Mouse (Mus musculus): ENCODE measurements around the gene Ahdc1. TPM values are rescaled to one million over a fixed set of nuclear protein-coding genes. Genes with fewer than 3 reads are reported as not detected.
A peak's percentile ranks its signal among the peaks of the same experiment; 100 is the strongest.

The Ahdc1 gene
- polyA plus RNA-seq, 1 experiment from 2014 or later: 2.8 TPM

DNA sequence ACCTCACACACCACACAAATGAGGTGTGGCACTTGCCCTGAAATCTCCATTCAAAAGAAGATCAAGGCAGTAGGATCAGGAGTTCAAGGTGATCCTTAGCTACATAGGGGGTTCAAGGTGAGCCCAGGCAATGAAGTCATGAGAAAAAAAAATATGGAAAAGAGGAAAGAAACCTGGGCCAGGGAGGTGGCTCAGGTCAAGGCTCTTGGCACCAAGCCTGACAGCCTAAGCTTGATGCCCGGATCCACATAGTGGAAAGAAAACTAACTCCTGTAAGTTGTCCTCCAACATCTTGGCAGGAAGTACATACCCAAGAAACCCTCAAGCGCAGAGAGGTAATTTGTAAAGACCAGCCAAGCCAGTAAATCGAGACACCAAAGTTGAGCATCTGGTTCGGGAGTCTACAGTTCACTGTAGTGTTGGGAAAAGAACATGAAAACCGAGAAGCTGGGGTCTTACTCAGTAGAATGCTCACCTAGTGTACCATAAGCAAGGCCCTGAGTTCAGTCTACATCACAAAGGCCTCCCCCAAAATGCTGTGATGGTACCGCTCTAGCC, 71.2 kb downstream of the Ahdc1 start:
- DNase-seq (ENCODE audit: low spot score): no peak
- Histone ChIP-seq H3K27ac (replicated peaks) (peak overlapping the region; percentile 25), H3K36me3 (ENCODE audit: control insufficient read depth, insufficient read depth, low read length) (peaks cover 5% of the 10 kb centered on the region; the same call in 1 of the 2 replicates), H3K4me3 (ENCODE audit: low read depth, low read length) (no peak overlapping the region), H3K9me3 (ENCODE audit: control insufficient read depth, low read length) (no peaks in the 10 kb centered on the region), H3K4me1 (replicated peaks; ENCODE audit: control insufficient read depth, insufficient read depth) (peaks cover 18% of the 10 kb centered on the region), H3K27me3 (ENCODE audit: control insufficient read depth, insufficient read depth, low read length) (no peaks in the 10 kb centered on the region), H3K9ac (ENCODE audit: low read length) (no peak overlapping the region), H3K4me2 (replicated peaks; ENCODE audit: low read depth) (no peak overlapping the region)
- 63% methylated on average over 6 of the region's 6 CpGs for WGBS
- no peak for ATAC-seq (ENCODE audit: low FRiP score, low TSS enrichment)
- TF ChIP-seq CTCF (IDR thresholded peaks at IDR 0.05; ENCODE audit: low read depth) (no peak), EP300 (optimal IDR thresholded peaks at IDR 0.05) (peak; percentile 56)

DNA sequence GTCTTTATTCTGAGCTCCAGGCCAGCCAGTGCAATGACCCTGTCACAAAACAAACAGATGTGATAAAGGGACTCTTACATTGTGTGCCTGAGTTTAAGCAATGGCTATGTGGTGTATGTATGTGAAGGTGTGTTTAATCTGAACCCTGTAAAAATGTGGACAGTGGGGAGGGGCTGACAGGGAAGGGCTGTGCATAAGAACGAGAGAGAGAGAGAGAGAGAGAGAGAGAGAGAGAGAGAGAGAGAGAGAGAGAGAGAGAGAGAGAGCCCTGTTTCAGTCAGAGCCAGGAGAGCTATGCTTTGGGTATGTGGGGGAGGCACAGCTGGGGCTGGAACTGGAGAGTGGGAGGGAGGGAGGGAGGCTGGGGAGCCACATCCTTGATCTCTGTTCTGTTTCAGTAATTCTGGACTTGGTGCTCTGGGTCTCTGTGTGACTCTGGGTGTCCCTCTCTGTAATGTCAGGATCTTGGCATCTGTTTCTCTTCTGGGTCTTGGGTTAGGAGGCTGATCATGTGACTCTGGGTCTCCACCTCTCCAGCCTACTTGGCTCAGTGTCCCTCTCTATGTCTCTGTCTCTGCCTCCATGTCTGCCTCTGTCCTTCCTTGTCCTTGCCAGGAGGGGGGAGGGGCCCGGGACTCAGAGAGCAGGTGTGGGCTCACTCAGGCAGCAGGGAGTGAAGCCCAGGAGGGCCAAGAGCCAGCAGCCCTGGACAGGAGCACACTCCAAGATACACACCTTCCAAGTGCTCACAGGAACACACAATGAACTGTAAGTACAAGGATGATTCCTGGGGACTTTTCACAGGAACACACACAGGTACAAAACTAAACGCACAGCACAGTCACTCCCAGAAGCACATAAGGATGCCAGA, 73.2 kb downstream of the Ahdc1 start:
- H3K36me3 ChIP-seq (ENCODE audit: control insufficient read depth, insufficient read depth, low read length): no peaks in the 10 kb centered on the region
- 4% methylated on average over 3 of the region's 3 CpGs for WGBS
- H3K4me3 ChIP-seq (ENCODE audit: low read depth, low read length): peak overlapping the region; percentile 40
- ATAC-seq (ENCODE audit: low FRiP score, low TSS enrichment): peak; percentile 49
- H3K9ac ChIP-seq (ENCODE audit: low read length): peak overlapping the region; percentile 57
- peaks cover 21% of the 10 kb centered on the region for H3K4me1 ChIP-seq (replicated peaks; ENCODE audit: control insufficient read depth, insufficient read depth)
- H3K27ac ChIP-seq (replicated peaks): peak overlapping the region; percentile 92
- no peaks in the 10 kb centered on the region for H3K9me3 ChIP-seq (ENCODE audit: control insufficient read depth, low read length)
- DNase-seq (ENCODE audit: low spot score): peak; percentile 82
- TF ChIP-seq CTCF (IDR thresholded peaks at IDR 0.05; ENCODE audit: low read depth) (no peak), EP300 (optimal IDR thresholded peaks at IDR 0.05) (no peak)
- no peaks in the 10 kb centered on the region for H3K27me3 ChIP-seq (ENCODE audit: control insufficient read depth, insufficient read depth, low read length)
- peak overlapping the region; percentile 74 for H3K4me2 ChIP-seq (replicated peaks; ENCODE audit: low read depth)

DNA sequence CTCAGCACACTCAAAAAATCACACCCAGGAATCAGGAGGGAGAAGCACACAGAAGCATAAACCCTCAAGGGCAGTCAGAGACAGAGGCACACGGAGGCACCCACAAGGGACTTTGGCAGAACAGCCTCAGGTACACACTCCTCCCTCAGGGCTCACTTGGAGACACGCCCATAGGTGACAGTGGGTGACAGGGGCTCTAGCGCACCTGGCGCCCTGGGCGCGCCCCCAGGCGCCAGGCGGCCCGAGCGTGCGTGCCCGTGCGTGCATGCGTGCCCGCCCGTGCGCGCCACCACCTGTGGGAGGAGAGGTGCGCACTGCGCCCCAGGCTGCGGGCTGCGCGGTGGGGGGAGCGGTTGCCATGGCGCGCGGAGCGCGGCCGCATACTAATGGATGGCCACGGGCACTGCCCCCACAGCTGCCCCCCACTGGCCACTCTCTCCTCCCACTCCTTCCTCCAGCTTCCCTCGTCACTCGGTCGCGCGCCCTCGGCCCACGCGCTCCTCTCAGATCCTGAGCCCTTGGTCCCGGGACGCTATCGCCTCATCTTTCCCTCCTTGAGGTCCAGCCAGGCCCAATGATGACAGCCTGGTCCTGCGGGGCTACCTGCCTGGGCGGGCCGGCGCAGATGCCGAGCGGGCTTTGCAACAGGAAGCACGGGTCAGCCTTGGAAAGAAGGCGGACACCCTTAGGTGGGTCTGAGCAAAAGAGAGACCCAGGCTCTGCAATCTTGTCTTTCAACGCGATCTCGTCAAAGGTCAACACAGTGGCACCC, 74.1 kb downstream of the Ahdc1 start:
- Histone ChIP-seq H3K36me3 (ENCODE audit: control insufficient read depth, insufficient read depth, low read length) (no peaks in the 10 kb centered on the region), H3K4me2 (replicated peaks; ENCODE audit: low read depth) (peak overlapping the region; percentile 74), H3K4me1 (replicated peaks; ENCODE audit: control insufficient read depth, insufficient read depth) (peaks cover 22% of the 10 kb centered on the region), H3K27ac (replicated peaks) (peak overlapping the region; percentile 92), H3K9me3 (ENCODE audit: control insufficient read depth, low read length) (no peaks in the 10 kb centered on the region), H3K27me3 (ENCODE audit: control insufficient read depth, insufficient read depth, low read length) (no peaks in the 10 kb centered on the region), H3K9ac (ENCODE audit: low read length) (peak overlapping the region; percentile 57), H3K4me3 (ENCODE audit: low read depth, low read length) (peak overlapping the region; percentile 40)
- no peak for TF ChIP-seq EP300 (optimal IDR thresholded peaks at IDR 0.05)
- TF ChIP-seq CTCF (IDR thresholded peaks at IDR 0.05; ENCODE audit: low read depth): no peak
- DNase-seq (ENCODE audit: low spot score) (peak; percentile 89), ATAC-seq (ENCODE audit: low FRiP score, low TSS enrichment) (peak; percentile 78)
- WGBS: 2% methylated on average over 41 of the region's 53 CpGs

DNA sequence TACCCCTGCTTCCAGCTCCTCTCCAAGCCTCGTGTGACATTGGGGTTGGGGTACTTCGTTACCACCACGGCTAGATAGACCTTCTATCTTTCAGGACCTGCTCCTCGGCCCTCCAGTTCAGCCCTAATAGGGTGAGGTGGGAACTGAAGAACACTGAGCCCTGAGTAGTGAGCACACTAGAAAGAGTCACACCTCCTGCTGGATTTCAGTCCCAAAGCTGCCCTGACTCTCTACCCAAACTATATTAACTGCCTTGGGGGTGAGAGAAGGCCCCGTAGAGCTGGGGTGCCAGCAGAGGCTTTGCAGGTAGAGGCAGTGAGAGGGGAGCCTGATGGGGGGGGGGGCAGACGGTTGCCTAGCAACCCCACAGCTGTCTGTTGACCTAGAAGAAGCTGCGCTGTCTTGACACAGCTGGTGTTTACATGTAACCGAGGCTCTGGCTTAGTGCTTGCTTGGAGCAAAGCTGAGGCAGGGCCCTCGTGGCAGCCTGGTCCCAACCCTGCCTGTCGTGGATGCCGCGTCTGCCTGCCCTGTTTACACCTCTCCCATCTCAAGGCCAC, 74.8 kb downstream of the Ahdc1 start:
- ATAC-seq (ENCODE audit: low FRiP score, low TSS enrichment): peak; percentile 13; the same call in 1 of the 2 replicates
- peak overlapping the region; percentile 92 for H3K27ac ChIP-seq (replicated peaks)
- 15% methylated on average over 12 of the region's 12 CpGs for WGBS
- no peak for TF ChIP-seq EP300 (optimal IDR thresholded peaks at IDR 0.05)
- TF ChIP-seq CTCF (IDR thresholded peaks at IDR 0.05; ENCODE audit: low read depth): no peak; the same call in 1 of the 2 replicates
- peak overlapping the region; percentile 57 for H3K9ac ChIP-seq (ENCODE audit: low read length)
- H3K36me3 ChIP-seq (ENCODE audit: control insufficient read depth, insufficient read depth, low read length): no peaks in the 10 kb centered on the region
- peak overlapping the region; percentile 74 for H3K4me2 ChIP-seq (replicated peaks; ENCODE audit: low read depth)
- no peak for DNase-seq (ENCODE audit: low spot score)
- H3K9me3 ChIP-seq (ENCODE audit: control insufficient read depth, low read length): no peaks in the 10 kb centered on the region
- H3K27me3 ChIP-seq (ENCODE audit: control insufficient read depth, insufficient read depth, low read length): no peaks in the 10 kb centered on the region
- peak overlapping the region; percentile 40 for H3K4me3 ChIP-seq (ENCODE audit: low read depth, low read length)
- peaks cover 27% of the 10 kb centered on the region for H3K4me1 ChIP-seq (replicated peaks; ENCODE audit: control insufficient read depth, insufficient read depth)

DNA sequence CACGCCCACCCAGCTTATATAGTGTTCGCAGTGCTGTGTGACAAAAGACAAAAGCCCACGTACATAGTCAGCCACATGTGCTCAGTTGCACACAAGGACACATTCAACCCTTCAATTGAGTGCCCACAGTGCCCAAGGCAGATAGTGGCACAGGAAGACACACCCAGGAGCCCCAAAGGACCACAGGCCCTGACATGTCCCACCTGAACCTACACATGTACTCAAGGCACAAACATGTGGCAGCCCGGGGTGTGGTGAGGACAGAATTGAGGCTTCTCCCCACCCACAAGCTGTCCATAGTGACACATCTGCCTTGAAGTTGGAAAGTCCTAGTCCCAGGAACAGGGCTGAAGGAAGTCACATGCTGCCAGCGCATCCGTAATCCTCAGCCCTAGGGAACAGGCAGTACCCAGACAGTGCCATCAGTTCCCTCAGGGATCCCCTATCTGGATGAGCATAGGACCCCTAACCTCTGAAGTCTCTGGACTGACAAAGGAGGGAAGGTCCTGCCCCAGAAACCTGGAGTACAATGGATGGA, 76.2 kb downstream of the Ahdc1 start:
- no peak for DNase-seq (ENCODE audit: low spot score)

More for the DNA sequence above, 76.2 kb downstream of the Ahdc1 start:
- no peaks in the 10 kb centered on the region for H3K9me3 ChIP-seq (ENCODE audit: control insufficient read depth, low read length)
- no peaks in the 10 kb centered on the region for H3K27me3 ChIP-seq (ENCODE audit: control insufficient read depth, insufficient read depth, low read length)
- H3K4me1 ChIP-seq (replicated peaks; ENCODE audit: control insufficient read depth, insufficient read depth): peaks cover 27% of the 10 kb centered on the region
- H3K9ac ChIP-seq (ENCODE audit: low read length): peak overlapping the region; percentile 0; the same call in 1 of the 2 replicates
- TF ChIP-seq CTCF (IDR thresholded peaks at IDR 0.05; ENCODE audit: low read depth) (no peak), EP300 (optimal IDR thresholded peaks at IDR 0.05) (no peak)
- H3K4me2 ChIP-seq (replicated peaks; ENCODE audit: low read depth): peak overlapping the region; percentile 23; the same call in 1 of the 2 replicates
- H3K4me3 ChIP-seq (ENCODE audit: low read depth, low read length): no peak overlapping the region
- no peak for ATAC-seq (ENCODE audit: low FRiP score, low TSS enrichment)
- H3K27ac ChIP-seq (replicated peaks): peak overlapping the region; percentile 86
- no peaks in the 10 kb centered on the region for H3K36me3 ChIP-seq (ENCODE audit: control insufficient read depth, insufficient read depth, low read length)
- 58% methylated on average over 6 of the region's 6 CpGs for WGBS

All from stomach, postnatal 0 days (tissue).